Mouse (Mus musculus): ENCODE results near the gene Inhbc.

GRCm38 (mm10) chr10:127326828-127327227 lies 43.4 kb downstream of the Inhbc start:
- TF ChIP-seq BHLHE40 (IDR thresholded peaks at IDR 0.05; ENCODE audit: borderline replicate concordance, low read depth, low read length) (no peak), MEF2A (IDR thresholded peaks at IDR 0.05; ENCODE audit: extremely low read depth, insufficient replicate concordance, low read depth, low read length, poor library complexity, severe bottlenecking) (no peak), POLR2A (IDR thresholded peaks at IDR 0.05; ENCODE audit: control insufficient read depth in 1 of 2, insufficient read depth in 1 of 2, low read depth in 1 of 2, low read length in 2 of 2, poor library complexity in 1 of 2) (no peak), ZNF384 (IDR thresholded peaks at IDR 0.05; ENCODE audit: low read depth, low read length) (no peak), HCFC1 (IDR thresholded peaks at IDR 0.05; ENCODE audit: low read depth, low read length) (no peak), E2F4 (IDR thresholded peaks at IDR 0.05; ENCODE audit: borderline replicate concordance, low read depth, low read length) (no peak), GATA1 (IDR thresholded peaks at IDR 0.05; ENCODE audit: low read depth, low read length) (no peak), NELFE (IDR thresholded peaks at IDR 0.05; ENCODE audit: low read depth, low read length) (no peak), POLR2AphosphoS2 (IDR thresholded peaks at IDR 0.05; ENCODE audit: low read length) (no peak)
